Mouse (Mus musculus): ENCODE data around the gene Psors1c2.

- TF ChIP-seq CTCF (IDR thresholded peaks at IDR 0.05; ENCODE audit: insufficient read depth, low read depth, low read length): no peak
- TF ChIP-seq POLR2A (IDR thresholded peaks at IDR 0.05; ENCODE audit: insufficient read depth, low read depth, low read length): no peak
Measured at GRCm38 (mm10) chr17:35512916-35513626, 19.9 kb upstream of the Psors1c2 start.

Measured in olfactory bulb, adult 2 months (tissue).